Mouse (Mus musculus) small intestine, adult 2 months (tissue): ENCODE results near the gene Dgkq.

ENCODE experiments used
- CTCF ChIP-seq: fragments of 200-500 bp; IDR thresholded peaks from 2 replicates; pipeline ENCODE4 v1.5.1; 2012; ENCODE audit warnings: low read depth, mild to moderate bottlenecking, control low read depth, inconsistent platforms, low read length, moderate library complexity, mixed read lengths; ENCODE audit not compliant: insufficient replicate concordance, insufficient read length; ENCODE audit errors: extremely low read depth
- POLR2A ChIP-seq: fragments of 200-500 bp; IDR thresholded peaks from 2 replicates; pipeline ENCODE4 v1.6.1; 2012; ENCODE audit warnings: low read depth, mild to moderate bottlenecking, control low read depth, inconsistent platforms, low read length, moderate library complexity

GRCm38 (mm10) chr5:108653341-108653740, 16.1 kb downstream of the Dgkq start:
- no peak for TF ChIP-seq CTCF
- no peak for TF ChIP-seq POLR2A
